Mouse (Mus musculus): Measurements from ENCODE around the gene Prps2.
"Not testable (repeated sequence)": the region's sequence is repeated elsewhere in the genome, so short reads cannot be mapped to it uniquely, and the experiment has no call there.

The Prps2 gene

GRCm38 (mm10) chrX:167382047-167382853 is at the start of gene Prps2:
Gene Prps2, minus strand, starts transcription at chrX:167382749.
- ATAC-seq (ENCODE audit: low TSS enrichment) = peak; percentile 95

- no peak for ATAC-seq (ENCODE audit: low TSS enrichment)
Measured at GRCm38 (mm10) chrX:167417654-167418053, 35.1 kb upstream of the Prps2 start.

GRCm38 (mm10) chrX:167394940-167395339 is 12.4 kb upstream of the Prps2 start:
- ATAC-seq (ENCODE audit: low TSS enrichment) = no peak

- no peak for ATAC-seq (ENCODE audit: low TSS enrichment)
Measured at GRCm38 (mm10) chrX:167386647-167387046, 4.1 kb upstream of the Prps2 start.

- peak; percentile 58; the same call in 1 of the 2 replicates for ATAC-seq (ENCODE audit: low TSS enrichment)
Measured at GRCm38 (mm10) chrX:167382854-167383186, 271 bp upstream of the Prps2 start.

- peak; percentile 36 for ATAC-seq (ENCODE audit: low TSS enrichment)
Measured at GRCm38 (mm10) chrX:167381583-167382046, 934 bp downstream of the Prps2 start.

- no peak for ATAC-seq (ENCODE audit: low TSS enrichment)
Measured at GRCm38 (mm10) chrX:167380073-167380472, 2.5 kb downstream of the Prps2 start.

- not testable (repeated sequence) for ATAC-seq (ENCODE audit: low TSS enrichment)
Measured at GRCm38 (mm10) chrX:167361231-167361630, 21.3 kb downstream of the Prps2 start.

- no peak for ATAC-seq (ENCODE audit: low TSS enrichment)
Measured at GRCm38 (mm10) chrX:167359704-167360103, 22.8 kb downstream of the Prps2 start.

- ATAC-seq (ENCODE audit: low TSS enrichment) = no peak
Measured at GRCm38 (mm10) chrX:167357415-167357814, 25.1 kb downstream of the Prps2 start.

GRCm38 (mm10) chrX:167355965-167356364 is 26.6 kb downstream of the Prps2 start:
- no peak for ATAC-seq (ENCODE audit: low TSS enrichment)

GRCm38 (mm10) chrX:167353617-167354016 is 28.9 kb downstream of the Prps2 start:
- ATAC-seq (ENCODE audit: low TSS enrichment) = no peak

- no peak for ATAC-seq (ENCODE audit: low TSS enrichment)
Measured at GRCm38 (mm10) chrX:167346440-167346839, 36.1 kb downstream of the Prps2 start.

GRCm38 (mm10) chrX:167344356-167344755 is 38.2 kb downstream of the Prps2 start:
- no peak for ATAC-seq (ENCODE audit: low TSS enrichment)

- no peak for ATAC-seq (ENCODE audit: low TSS enrichment)
Measured at GRCm38 (mm10) chrX:167341811-167342210, 40.7 kb downstream of the Prps2 start.

GRCm38 (mm10) chrX:167340190-167340589 is 42.4 kb downstream of the Prps2 start:
- no peak for ATAC-seq (ENCODE audit: low TSS enrichment)

GRCm38 (mm10) chrX:167337990-167338389 is 44.6 kb downstream of the Prps2 start:
- ATAC-seq (ENCODE audit: low TSS enrichment) = no peak

- no peak for ATAC-seq (ENCODE audit: low TSS enrichment)
Measured at GRCm38 (mm10) chrX:167334571-167334970, 48.0 kb downstream of the Prps2 start.

GRCm38 (mm10) chrX:167332607-167333006 is 49.9 kb downstream of the Prps2 start:
- ATAC-seq (ENCODE audit: low TSS enrichment) = peak; percentile 51

- ATAC-seq (ENCODE audit: low TSS enrichment) = no peak
Measured at GRCm38 (mm10) chrX:167330993-167331392, 51.6 kb downstream of the Prps2 start.

GRCm38 (mm10) chrX:167330399-167330798 is 52.1 kb downstream of the Prps2 start, which contains the start of gene Tlr7:
Gene Tlr7, minus strand, starts transcription at chrX:167330558.
- ATAC-seq (ENCODE audit: low TSS enrichment) = peak; percentile 32; the same call in 1 of the 2 replicates

GRCm38 (mm10) chrX:167329620-167330019 is 52.9 kb downstream of the Prps2 start:
- peak; percentile 19 for ATAC-seq (ENCODE audit: low TSS enrichment)

GRCm38 (mm10) chrX:167329098-167329497 is 53.5 kb downstream of the Prps2 start:
- ATAC-seq (ENCODE audit: low TSS enrichment) = peak; percentile 24; the same call in 1 of the 2 replicates
